Mouse (Mus musculus): ENCODE measurements around the gene Rcan1. TPM values are rescaled to one million over a fixed set of nuclear protein-coding genes. Genes with fewer than 3 reads are reported as not detected.

Gene Rcan1
- polyA plus RNA-seq, 1 experiment from 2014 or later: 24.5 TPM

- no peak overlapping the region for H3K4me2 ChIP-seq
- H3K9me3 ChIP-seq: no peaks in the 10 kb centered on the region
- no peaks in the 10 kb centered on the region for H3K27me3 ChIP-seq (replicated peaks)
- peaks cover 3% of the 10 kb centered on the region; the same call in 1 of the 2 replicates for H3K36me3 ChIP-seq
- no peak overlapping the region for H3K27ac ChIP-seq
- WGBS: 65% methylated on average over 10 of the region's 10 CpGs
- no peak for ATAC-seq (ENCODE audit: insufficient read depth, low FRiP score, low read depth)
- no peaks in the 10 kb centered on the region for H3K4me1 ChIP-seq
- H3K4me3 ChIP-seq (replicated peaks): no peak overlapping the region
- no peak overlapping the region for H3K9ac ChIP-seq
Observed at GRCm38 (mm10) chr16:92387692-92388091, 83.0 kb downstream of the Rcan1 start.

GRCm38 (mm10) chr16:92385062-92385461 is 85.6 kb downstream of the Rcan1 start:
- ATAC-seq (ENCODE audit: insufficient read depth, low FRiP score, low read depth): no peak
- Histone ChIP-seq H3K27ac (no peak overlapping the region), H3K4me3 (replicated peaks) (no peak overlapping the region), H3K36me3 (no peaks in the 10 kb centered on the region), H3K9ac (no peak overlapping the region), H3K27me3 (replicated peaks) (no peaks in the 10 kb centered on the region), H3K4me1 (0 out of 2 replicates have a peak, but pooled peaks cover 5% of the 10 kb centered on the region), H3K9me3 (no peaks in the 10 kb centered on the region), H3K4me2 (no peak overlapping the region)
- 0% methylated on average over 2 of the region's 2 CpGs for WGBS

GRCm38 (mm10) chr16:92383412-92383811 is 87.3 kb downstream of the Rcan1 start:
- H3K27ac ChIP-seq: no peak overlapping the region
- no peak overlapping the region for H3K9ac ChIP-seq
- no peak overlapping the region for H3K4me3 ChIP-seq (replicated peaks)
- H3K4me2 ChIP-seq: no peak overlapping the region
- no peak for ATAC-seq (ENCODE audit: insufficient read depth, low FRiP score, low read depth)
- H3K36me3 ChIP-seq: no peaks in the 10 kb centered on the region
- no peaks in the 10 kb centered on the region for H3K27me3 ChIP-seq (replicated peaks)
- no peaks in the 10 kb centered on the region for H3K9me3 ChIP-seq
- H3K4me1 ChIP-seq: 0 out of 2 replicates have a peak, but pooled peaks cover 5% of the 10 kb centered on the region

GRCm38 (mm10) chr16:92382508-92382907 is 88.2 kb downstream of the Rcan1 start:
- H3K4me2 ChIP-seq: no peak overlapping the region
- 63% methylated on average over 6 of the region's 6 CpGs for WGBS
- no peak overlapping the region for H3K9ac ChIP-seq
- H3K9me3 ChIP-seq: no peaks in the 10 kb centered on the region
- H3K27me3 ChIP-seq (replicated peaks): no peaks in the 10 kb centered on the region
- 0 out of 2 replicates have a peak, but pooled peaks cover 5% of the 10 kb centered on the region for H3K4me1 ChIP-seq
- no peak overlapping the region for H3K27ac ChIP-seq
- H3K36me3 ChIP-seq: no peaks in the 10 kb centered on the region
- ATAC-seq (ENCODE audit: insufficient read depth, low FRiP score, low read depth): no peak
- no peak overlapping the region for H3K4me3 ChIP-seq (replicated peaks)

GRCm38 (mm10) chr16:92381092-92381491 is 89.6 kb downstream of the Rcan1 start:
- no peak overlapping the region for H3K9ac ChIP-seq
- WGBS: 61% methylated on average over 6 of the region's 6 CpGs
- no peak for ATAC-seq (ENCODE audit: insufficient read depth, low FRiP score, low read depth)

GRCm38 (mm10) chr16:92376976-92377375 is 93.7 kb downstream of the Rcan1 start:
- Histone ChIP-seq H3K9ac (no peak overlapping the region), H3K4me3 (replicated peaks) (no peak overlapping the region), H3K4me1 (0 out of 2 replicates have a peak, but pooled peaks cover under 1% of the 10 kb centered on the region), H3K9me3 (no peaks in the 10 kb centered on the region), H3K27me3 (replicated peaks) (no peaks in the 10 kb centered on the region), H3K36me3 (no peaks in the 10 kb centered on the region), H3K27ac (no peak overlapping the region), H3K4me2 (no peak overlapping the region)
- 89% methylated on average over 6 of the region's 6 CpGs for WGBS
- ATAC-seq (ENCODE audit: insufficient read depth, low FRiP score, low read depth): no peak

More at GRCm38 (mm10) chr16:92381092-92381491, 89.6 kb downstream of the Rcan1 start:
- no peaks in the 10 kb centered on the region for H3K36me3 ChIP-seq
- no peak overlapping the region for H3K4me2 ChIP-seq
- H3K4me1 ChIP-seq: 0 out of 2 replicates have a peak, but pooled peaks cover 5% of the 10 kb centered on the region
- no peak overlapping the region for H3K27ac ChIP-seq
- no peaks in the 10 kb centered on the region for H3K9me3 ChIP-seq
- no peak overlapping the region for H3K4me3 ChIP-seq (replicated peaks)
- H3K27me3 ChIP-seq (replicated peaks): no peaks in the 10 kb centered on the region

- WGBS: 51% methylated on average over 5 of the region's 5 CpGs
- Histone ChIP-seq H3K27ac (no peak overlapping the region), H3K9me3 (no peaks in the 10 kb centered on the region), H3K4me1 (no peaks in the 10 kb centered on the region), H3K4me3 (replicated peaks) (no peak overlapping the region), H3K36me3 (no peaks in the 10 kb centered on the region), H3K9ac (no peak overlapping the region), H3K4me2 (no peak overlapping the region), H3K27me3 (replicated peaks) (no peaks in the 10 kb centered on the region)
- no peak for ATAC-seq (ENCODE audit: insufficient read depth, low FRiP score, low read depth)
Observed at GRCm38 (mm10) chr16:92371623-92372022, 99.0 kb downstream of the Rcan1 start.

- ATAC-seq (ENCODE audit: insufficient read depth, low FRiP score, low read depth): peak; percentile 77
- Histone ChIP-seq H3K9me3 (no peaks in the 10 kb centered on the region), H3K27me3 (replicated peaks) (no peaks in the 10 kb centered on the region), H3K4me1 (no peaks in the 10 kb centered on the region), H3K4me3 (replicated peaks) (no peak overlapping the region), H3K27ac (no peak overlapping the region), H3K4me2 (no peak overlapping the region), H3K9ac (no peak overlapping the region), H3K36me3 (no peaks in the 10 kb centered on the region)
- WGBS: 36% methylated on average over 2 of the region's 2 CpGs
Observed at GRCm38 (mm10) chr16:92369260-92369659, 101.4 kb downstream of the Rcan1 start.

- no peak overlapping the region for H3K27ac ChIP-seq
- H3K4me2 ChIP-seq: no peak overlapping the region
- H3K36me3 ChIP-seq: no peaks in the 10 kb centered on the region
- no peak for ATAC-seq (ENCODE audit: insufficient read depth, low FRiP score, low read depth)
- no peak overlapping the region for H3K4me3 ChIP-seq (replicated peaks)
- H3K27me3 ChIP-seq (replicated peaks): no peaks in the 10 kb centered on the region
- no peaks in the 10 kb centered on the region for H3K9me3 ChIP-seq
- H3K9ac ChIP-seq: no peak overlapping the region
- 54% methylated on average over 7 of the region's 7 CpGs for WGBS
- H3K4me1 ChIP-seq: no peaks in the 10 kb centered on the region
Observed at GRCm38 (mm10) chr16:92365477-92365876, 105.2 kb downstream of the Rcan1 start.

GRCm38 (mm10) chr16:92360711-92361110 is 110.0 kb downstream of the Rcan1 start:
- Histone ChIP-seq H3K36me3 (no peaks in the 10 kb centered on the region), H3K9me3 (no peaks in the 10 kb centered on the region), H3K4me2 (no peak overlapping the region), H3K27me3 (replicated peaks) (no peaks in the 10 kb centered on the region), H3K4me3 (replicated peaks) (no peak overlapping the region), H3K27ac (no peak overlapping the region), H3K9ac (no peak overlapping the region), H3K4me1 (peaks cover 8% of the 10 kb centered on the region; the same call in 1 of the 2 replicates)
- ATAC-seq (ENCODE audit: insufficient read depth, low FRiP score, low read depth): no peak
- 47% methylated on average over 7 of the region's 7 CpGs for WGBS

GRCm38 (mm10) chr16:92359229-92359628 is 111.4 kb downstream of the Rcan1 start, which contains the start of gene Kcne1:
Gene Kcne1, minus strand, starts transcription at chr16:92359468.
- 39% methylated on average over 9 of the region's 9 CpGs for WGBS
- H3K9me3 ChIP-seq: no peaks in the 10 kb centered on the region
- H3K36me3 ChIP-seq: no peaks in the 10 kb centered on the region
- H3K27ac ChIP-seq: no peak within 1 kb of the TSS
- H3K27me3 ChIP-seq (replicated peaks): no peaks in the 10 kb centered on the region
- H3K4me3 ChIP-seq (replicated peaks): no peak within 1 kb of the TSS
- H3K4me2 ChIP-seq: peak within 1 kb of the TSS; percentile 29; the same call in 1 of the 2 replicates
- H3K9ac ChIP-seq: no peak within 1 kb of the TSS
- H3K4me1 ChIP-seq: peaks cover 8% of the 10 kb centered on the region; the same call in 1 of the 2 replicates
- peak; percentile 40; the same call in 1 of the 2 replicates for ATAC-seq (ENCODE audit: insufficient read depth, low FRiP score, low read depth)

GRCm38 (mm10) chr16:92358734-92359133 is 111.9 kb downstream of the Rcan1 start:
- Histone ChIP-seq H3K4me2 (peak overlapping the region; percentile 29; the same call in 1 of the 2 replicates), H3K27me3 (replicated peaks) (no peaks in the 10 kb centered on the region), H3K4me1 (peaks cover 8% of the 10 kb centered on the region; the same call in 1 of the 2 replicates), H3K9me3 (no peaks in the 10 kb centered on the region), H3K27ac (no peak overlapping the region), H3K36me3 (no peaks in the 10 kb centered on the region), H3K4me3 (replicated peaks) (no peak overlapping the region), H3K9ac (no peak overlapping the region)
- 25% methylated on average over 9 of the region's 9 CpGs for WGBS
- no peak for ATAC-seq (ENCODE audit: insufficient read depth, low FRiP score, low read depth)

GRCm38 (mm10) chr16:92357566-92357965 is 113.1 kb downstream of the Rcan1 start:
- Histone ChIP-seq H3K27me3 (replicated peaks) (no peaks in the 10 kb centered on the region), H3K4me1 (peaks cover 8% of the 10 kb centered on the region; the same call in 1 of the 2 replicates), H3K9ac (no peak overlapping the region), H3K9me3 (no peaks in the 10 kb centered on the region), H3K36me3 (no peaks in the 10 kb centered on the region), H3K27ac (no peak overlapping the region), H3K4me3 (replicated peaks) (no peak overlapping the region), H3K4me2 (no peak overlapping the region)
- WGBS: 71% methylated on average over 10 of the region's 10 CpGs
- no peak for ATAC-seq (ENCODE audit: insufficient read depth, low FRiP score, low read depth)
